Mouse (Mus musculus) spleen, adult 2 months (tissue): Measurements from ENCODE around the gene Megf6.

Experiments used
- CTCF ChIP-seq: fragments of 200-500 bp; IDR thresholded peaks from 2 replicates; pipeline ENCODE4 v1.5.1; 2011; ENCODE audit warnings: mild to moderate bottlenecking, inconsistent platforms; ENCODE audit not compliant: insufficient read depth, insufficient read length, insufficient replicate concordance; ENCODE audit errors: extremely low read depth
- POLR2A ChIP-seq: fragments of 200-500 bp; IDR thresholded peaks from 2 replicates; pipeline ENCODE4 v1.6.1; 2011; ENCODE audit warnings: low read depth, low read length, inconsistent platforms

GRCm38 (mm10) chr4:154160538-154161390 is 9.8 kb upstream of the Megf6 start, which contains the start of gene Tprgl:
- TF ChIP-seq POLR2A (peak; percentile 80), CTCF (no peak)
